Mouse (Mus musculus): ENCODE measurements around the gene Crkl. TPM values are rescaled to one million over a fixed set of nuclear protein-coding genes. Genes with fewer than 3 reads are reported as not detected.
"Not testable (repeated sequence)": the region's sequence is repeated elsewhere in the genome, so short reads cannot be mapped to it uniquely, and the experiment has no call there.

The Crkl gene
- polyA plus RNA-seq, 1 experiment, result 5.4 TPM

GRCm38 (mm10) chr16:17499249-17499883 lies 47.6 kb downstream of the Crkl start:
- Histone ChIP-seq H3K9me3 (no peaks in the 10 kb centered on the region), H3K4me3 (replicated peaks) (no peak overlapping the region), H3K36me3 (replicated peaks; ENCODE audit: low read length) (no peaks in the 10 kb centered on the region), H3K27me3 (replicated peaks) (peaks cover 67% of the 10 kb centered on the region), H3K4me1 (peaks cover 17% of the 10 kb centered on the region; the same call in 1 of the 2 replicates)
- TF ChIP-seq GATA1 (IDR thresholded peaks at IDR 0.05; ENCODE audit: borderline replicate concordance, low read length), result no peak
- TF ChIP-seq FLI1 (IDR thresholded peaks at IDR 0.05; ENCODE audit: low read length), result no peak

GRCm38 (mm10) chr16:17502681-17503080 lies 50.9 kb downstream of the Crkl start:
- Histone ChIP-seq H3K4me3 (replicated peaks) (no peak overlapping the region), H3K27me3 (replicated peaks) (peaks cover 62% of the 10 kb centered on the region), H3K36me3 (replicated peaks; ENCODE audit: low read length) (no peaks in the 10 kb centered on the region), H3K4me1 (peaks cover 19% of the 10 kb centered on the region; the same call in 1 of the 2 replicates), H3K9me3 (no peaks in the 10 kb centered on the region)
- TF ChIP-seq GATA1 (IDR thresholded peaks at IDR 0.05; ENCODE audit: borderline replicate concordance, low read length) (no peak), FLI1 (IDR thresholded peaks at IDR 0.05; ENCODE audit: low read length) (no peak)

GRCm38 (mm10) chr16:17507018-17507552 lies 55.3 kb downstream of the Crkl start:
- Histone ChIP-seq H3K9me3 (no peaks in the 10 kb centered on the region), H3K4me1 (peaks cover 48% of the 10 kb centered on the region), H3K4me3 (replicated peaks) (no peak overlapping the region), H3K36me3 (replicated peaks; ENCODE audit: low read length) (peaks cover 20% of the 10 kb centered on the region), H3K27me3 (replicated peaks) (peaks cover 39% of the 10 kb centered on the region)
- TF ChIP-seq GATA1 (IDR thresholded peaks at IDR 0.05; ENCODE audit: borderline replicate concordance, low read length) (no peak), FLI1 (IDR thresholded peaks at IDR 0.05; ENCODE audit: low read length) (no peak)

GRCm38 (mm10) chr16:17508031-17508430 lies 56.2 kb downstream of the Crkl start:
- not testable (repeated sequence) for H3K9me3 ChIP-seq
- peaks cover 46% of the 10 kb centered on the region for H3K4me1 ChIP-seq
- peaks cover 30% of the 10 kb centered on the region for H3K36me3 ChIP-seq (replicated peaks; ENCODE audit: low read length)
- H3K4me3 ChIP-seq (replicated peaks), result peak overlapping the region; percentile 93
- peaks cover 31% of the 10 kb centered on the region for H3K27me3 ChIP-seq (replicated peaks)

GRCm38 (mm10) chr16:17508546-17509239 lies 56.9 kb downstream of the Crkl start, which contains the start of gene Lztr1:
TSS of gene Lztr1 (plus strand) at chr16:17508688.
- TF ChIP-seq FLI1 (IDR thresholded peaks at IDR 0.05; ENCODE audit: low read length) (0 out of 2 replicates have a peak, but pooled peaks have one; percentile 34), GATA1 (IDR thresholded peaks at IDR 0.05; ENCODE audit: borderline replicate concordance, low read length) (no peak)
- Histone ChIP-seq H3K4me1 (peaks cover 46% of the 10 kb centered on the region), H3K36me3 (replicated peaks; ENCODE audit: low read length) (peaks cover 36% of the 10 kb centered on the region), H3K27me3 (replicated peaks) (peaks cover 24% of the 10 kb centered on the region), H3K4me3 (replicated peaks) (peak within 1 kb of the TSS; percentile 93), H3K9me3 (no peaks in the 10 kb centered on the region)

GRCm38 (mm10) chr16:17509240-17509597 lies 57.4 kb downstream of the Crkl start:
- Histone ChIP-seq H3K36me3 (replicated peaks; ENCODE audit: low read length) (peaks cover 41% of the 10 kb centered on the region), H3K9me3 (no peaks in the 10 kb centered on the region), H3K4me1 (peaks cover 46% of the 10 kb centered on the region), H3K27me3 (replicated peaks) (peaks cover 20% of the 10 kb centered on the region), H3K4me3 (replicated peaks) (peak overlapping the region; percentile 93)
- TF ChIP-seq GATA1 (IDR thresholded peaks at IDR 0.05; ENCODE audit: borderline replicate concordance, low read length), result no peak
- no peak for TF ChIP-seq FLI1 (IDR thresholded peaks at IDR 0.05; ENCODE audit: low read length)

- TF ChIP-seq GATA1 (IDR thresholded peaks at IDR 0.05; ENCODE audit: borderline replicate concordance, low read length) (no peak), FLI1 (IDR thresholded peaks at IDR 0.05; ENCODE audit: low read length) (no peak)
- Histone ChIP-seq H3K4me3 (replicated peaks) (peak overlapping the region; percentile 93), H3K27me3 (replicated peaks) (peaks cover 11% of the 10 kb centered on the region), H3K9me3 (no peaks in the 10 kb centered on the region), H3K36me3 (replicated peaks; ENCODE audit: low read length) (peaks cover 49% of the 10 kb centered on the region), H3K4me1 (peaks cover 46% of the 10 kb centered on the region)
Measured at GRCm38 (mm10) chr16:17510143-17510542, 58.4 kb downstream of the Crkl start.

GRCm38 (mm10) chr16:17510686-17511085 lies 58.9 kb downstream of the Crkl start:
- Histone ChIP-seq H3K4me3 (replicated peaks) (peak overlapping the region; percentile 17), H3K36me3 (replicated peaks; ENCODE audit: low read length) (peaks cover 54% of the 10 kb centered on the region), H3K4me1 (peaks cover 45% of the 10 kb centered on the region), H3K27me3 (replicated peaks) (peaks cover 8% of the 10 kb centered on the region), H3K9me3 (no peaks in the 10 kb centered on the region)
- no peak for TF ChIP-seq FLI1 (IDR thresholded peaks at IDR 0.05; ENCODE audit: low read length)
- no peak for TF ChIP-seq GATA1 (IDR thresholded peaks at IDR 0.05; ENCODE audit: borderline replicate concordance, low read length)

GRCm38 (mm10) chr16:17511431-17511830 lies 59.6 kb downstream of the Crkl start:
- Histone ChIP-seq H3K9me3 (no peaks in the 10 kb centered on the region), H3K27me3 (replicated peaks) (peaks cover 2% of the 10 kb centered on the region), H3K36me3 (replicated peaks; ENCODE audit: low read length) (peaks cover 62% of the 10 kb centered on the region), H3K4me3 (replicated peaks) (no peak overlapping the region), H3K4me1 (peaks cover 37% of the 10 kb centered on the region)
- TF ChIP-seq GATA1 (IDR thresholded peaks at IDR 0.05; ENCODE audit: borderline replicate concordance, low read length), result no peak
- no peak for TF ChIP-seq FLI1 (IDR thresholded peaks at IDR 0.05; ENCODE audit: low read length)

GRCm38 (mm10) chr16:17518910-17519309 lies 67.1 kb downstream of the Crkl start:
- no peaks in the 10 kb centered on the region for H3K27me3 ChIP-seq (replicated peaks)
- H3K36me3 ChIP-seq (replicated peaks; ENCODE audit: low read length), result peaks cover 98% of the 10 kb centered on the region
- TF ChIP-seq FLI1 (IDR thresholded peaks at IDR 0.05; ENCODE audit: low read length) (no peak), GATA1 (IDR thresholded peaks at IDR 0.05; ENCODE audit: borderline replicate concordance, low read length) (no peak)
- no peaks in the 10 kb centered on the region for H3K9me3 ChIP-seq
- H3K4me3 ChIP-seq (replicated peaks), result no peak overlapping the region
- H3K4me1 ChIP-seq, result no peaks in the 10 kb centered on the region

All from megakaryocyte, embryonic 14.5 days (primary cell).